Mouse (Mus musculus) MEL (cell line): ENCODE measurements around the gene Stk10. TPM values are rescaled to one million over a fixed set of nuclear protein-coding genes. Genes with fewer than 3 reads are reported as not detected.

Experiments used
- DNase-seq: peaks from one replicate; pipeline ENCODE4 v3.0.0; 2011; ENCODE audit warnings: low read depth, low spot score
- H3K27ac ChIP-seq: 2 replicates; pipeline ENCODE4 v1.5.1; 2012; ENCODE audit warnings: low read depth, mild to moderate bottlenecking, control low read depth, low read length, moderate library complexity; ENCODE audit not compliant: control insufficient read depth
- H3K27me3 ChIP-seq, 2 experiments: fragments of 150-350 bp in 1 of 2; sonication (generic) in 1 of 2; 2 replicates each; pipeline ENCODE4 v1.6.1; 2012; ENCODE audit warnings: low read length in 2 of 2, mild to moderate bottlenecking in 2 of 2, improper control_type of control experiment in 1 of 2, moderate library complexity in 1 of 2; ENCODE audit not compliant: insufficient read depth in 2 of 2, control insufficient read depth in 1 of 2
- H3K36me3 ChIP-seq, 2 experiments: 2 replicates each; pipeline ENCODE4 v1.6.1; 2012 to 2014; ENCODE audit warnings: low read length in 2 of 2, improper control_type of control experiment in 1 of 2, inconsistent platforms in 1 of 2, mild to moderate bottlenecking in 1 of 2; ENCODE audit not compliant: insufficient read depth in 2 of 2, control insufficient read depth in 1 of 2
- H3K4me1 ChIP-seq, 2 experiments: fragments of 150-350 bp in 1 of 2; sonication (generic) in 1 of 2; 2 replicates each; pipeline ENCODE4 v1.6.1; 2012; ENCODE audit warnings: low read length in 2 of 2, improper control_type of control experiment in 1 of 2, mild to moderate bottlenecking in 1 of 2; ENCODE audit not compliant: insufficient read depth in 2 of 2, control insufficient read depth in 1 of 2
- H3K4me3 ChIP-seq, 2 experiments: fragments of 150-350 bp in 1 of 2; sonication (generic) in 1 of 2; 2 replicates each; pipeline ENCODE4 v1.5.1; 2012; ENCODE audit warnings: low read depth in 2 of 2, low read length in 2 of 2, mild to moderate bottlenecking in 2 of 2, moderate library complexity in 2 of 2, control low read depth in 1 of 2, improper control_type of control experiment in 1 of 2; ENCODE audit not compliant: control insufficient read depth in 1 of 2, insufficient read depth in 1 of 2
- H3K79me2 ChIP-seq: 2 replicates; pipeline ENCODE4 v1.6.1; 2012; ENCODE audit warnings: mild to moderate bottlenecking, low read length, moderate library complexity; ENCODE audit not compliant: control insufficient read depth, poor library complexity, insufficient read depth
- H3K9ac ChIP-seq: 2 replicates; pipeline ENCODE4 v1.6.1; 2012; ENCODE audit warnings: low read depth, mild to moderate bottlenecking, control low read depth, low read length, moderate library complexity; ENCODE audit not compliant: control insufficient read depth, poor library complexity, severe bottlenecking
- H3K9me3 ChIP-seq: fragments of 150-350 bp; sonication (generic); replicated peaks from 2 replicates; pipeline ENCODE4 v1.6.1; 2012; ENCODE audit warnings: mild to moderate bottlenecking, low read length, improper control_type of control experiment, moderate library complexity; ENCODE audit not compliant: insufficient read depth
- BHLHE40 ChIP-seq: IDR thresholded peaks from 2 replicates; pipeline ENCODE4 v1.6.1; 2012; ENCODE audit warnings: low read depth, mild to moderate bottlenecking, inconsistent platforms, low read length, improper control_type of control experiment, borderline replicate concordance
- CHD1 ChIP-seq: IDR thresholded peaks from 2 replicates; pipeline ENCODE4 v1.6.1; 2012; ENCODE audit warnings: low read depth, mild to moderate bottlenecking, inconsistent platforms, low read length, improper control_type of control experiment
- CHD2 ChIP-seq: IDR thresholded peaks from 2 replicates; pipeline ENCODE4 v1.6.1; 2011; ENCODE audit warnings: low read length, improper control_type of control experiment
- EP300 ChIP-seq, 2 experiments: IDR thresholded peaks; 2 replicates each; pipeline ENCODE4 v1.6.1; 2011; ENCODE audit warnings: improper control_type of control experiment in 2 of 2, low read length in 2 of 2, low read depth in 1 of 2, mild to moderate bottlenecking in 1 of 2
- ETS1 ChIP-seq: IDR thresholded peaks from 2 replicates; pipeline ENCODE4 v1.6.1; 2012; ENCODE audit warnings: low read depth, mild to moderate bottlenecking, inconsistent platforms, low read length, improper control_type of control experiment, moderate library complexity
- GATA1 ChIP-seq: IDR thresholded peaks from 2 replicates; pipeline ENCODE4 v1.6.1; 2011; ENCODE audit warnings: low read depth, low read length, improper control_type of control experiment
- JUND ChIP-seq: IDR thresholded peaks from 2 replicates; pipeline ENCODE4 v1.6.1; 2011; ENCODE audit warnings: low read depth, mild to moderate bottlenecking, improper control_type of control experiment, low read length
- KAT2A ChIP-seq: conservative IDR thresholded peaks from 2 replicates; pipeline ENCODE4 v1.6.1; 2012; ENCODE audit warnings: low read depth, low read length, improper control_type of control experiment, inconsistent platforms
- MAFK ChIP-seq: IDR thresholded peaks from 2 replicates; pipeline ENCODE4 v1.6.1; 2011; ENCODE audit warnings: low read depth, mild to moderate bottlenecking, low read length, improper control_type of control experiment, borderline replicate concordance
- MAZ ChIP-seq: IDR thresholded peaks from 2 replicates; pipeline ENCODE4 v1.6.1; 2012; ENCODE audit warnings: low read depth, mild to moderate bottlenecking, inconsistent platforms, low read length, improper control_type of control experiment
- MEF2A ChIP-seq: IDR thresholded peaks from 2 replicates; pipeline ENCODE4 v1.6.1; 2014; ENCODE audit warnings: low read depth, mild to moderate bottlenecking, inconsistent platforms, low read length, improper control_type of control experiment; ENCODE audit not compliant: poor library complexity, insufficient replicate concordance, severe bottlenecking; ENCODE audit errors: extremely low read depth
- MXI1 ChIP-seq: IDR thresholded peaks from 2 replicates; pipeline ENCODE4 v1.6.1; 2011; ENCODE audit warnings: mild to moderate bottlenecking, low read depth, low read length, improper control_type of control experiment
- MYB ChIP-seq: IDR thresholded peaks from 2 replicates; pipeline ENCODE4 v1.6.1; 2011; ENCODE audit warnings: mild to moderate bottlenecking, low read depth, low read length, improper control_type of control experiment
- MYC ChIP-seq: IDR thresholded peaks from 2 replicates; pipeline ENCODE4 v1.6.1; 2011; ENCODE audit warnings: low read depth, mild to moderate bottlenecking, low read length, improper control_type of control experiment, moderate library complexity
- NELFE ChIP-seq: IDR thresholded peaks from 2 replicates; pipeline ENCODE4 v1.6.1; 2011; ENCODE audit warnings: low read depth, low read length, improper control_type of control experiment
- POLR2A ChIP-seq, 2 experiments: IDR thresholded peaks; 2 replicates each; pipeline ENCODE4 v1.6.1; 2011 to 2012; ENCODE audit warnings: low read length in 2 of 2, mild to moderate bottlenecking in 2 of 2, control low read depth in 1 of 2, improper control_type of control experiment in 1 of 2, low read depth in 1 of 2, moderate library complexity in 1 of 2; ENCODE audit not compliant: control insufficient read depth in 1 of 2, insufficient read depth in 1 of 2, poor library complexity in 1 of 2
- POLR2AphosphoS5 ChIP-seq: IDR thresholded peaks from 2 replicates; pipeline ENCODE4 v1.6.1; 2012; ENCODE audit warnings: low read depth, borderline replicate concordance, mild to moderate bottlenecking, inconsistent platforms, low read length, moderate library complexity, mixed read lengths
- RAD21 ChIP-seq: IDR thresholded peaks from 2 replicates; pipeline ENCODE4 v1.6.1; 2011; ENCODE audit warnings: mild to moderate bottlenecking, low read depth, low read length, improper control_type of control experiment
- SIN3A ChIP-seq: IDR thresholded peaks from 2 replicates; pipeline ENCODE4 v1.6.1; 2012; ENCODE audit warnings: low read length, improper control_type of control experiment, inconsistent platforms
- SMC3 ChIP-seq: IDR thresholded peaks from 2 replicates; pipeline ENCODE4 v1.6.1; 2011; ENCODE audit warnings: low read depth, low read length, improper control_type of control experiment
- TAL1 ChIP-seq: IDR thresholded peaks from 2 replicates; pipeline ENCODE4 v1.6.1; 2012; ENCODE audit warnings: mild to moderate bottlenecking, inconsistent platforms, low read length, moderate library complexity, mixed read lengths
- TBP ChIP-seq: IDR thresholded peaks from 2 replicates; pipeline ENCODE4 v1.8.0; 2011; ENCODE audit warnings: low read depth, low read length, improper control_type of control experiment
- TCF12 ChIP-seq: IDR thresholded peaks from 2 replicates; pipeline ENCODE4 v1.6.1; 2014; ENCODE audit warnings: low read depth, mild to moderate bottlenecking, inconsistent platforms, low read length, improper control_type of control experiment, moderate library complexity
- ZC3H11A ChIP-seq: IDR thresholded peaks from 2 replicates; pipeline ENCODE4 v1.6.1; 2012; ENCODE audit warnings: low read depth, mild to moderate bottlenecking, inconsistent platforms, low read length, improper control_type of control experiment
- ZNF384 ChIP-seq: IDR thresholded peaks from 2 replicates; pipeline ENCODE4 v1.6.1; 2012; ENCODE audit warnings: low read depth, mild to moderate bottlenecking, inconsistent platforms, low read length, improper control_type of control experiment
- polyA plus RNA-seq, 2 experiments: library from polyadenylated mRNA; stranded (reverse) in 1 of 2; unstranded in 1 of 2; fragments of >175 nt in 1 of 2; fragments of >200 nt in 1 of 2; gene quantifications; 2 replicates each; pipeline versions ENCODE4 v1.2.1 to v1.2.4; 2012; ENCODE audit warnings: low replicate concordance in 2 of 2, low read depth in 1 of 2; ENCODE audit not compliant: insufficient read length in 2 of 2, insufficient read depth in 1 of 2, missing spikeins in 1 of 2
- total RNA-seq: library from RNA; depleted of rRNA; stranded (reverse); fragments of 300-350 nt; gene quantifications from 2 replicates; pipeline ENCODE4 v1.2.3, GENCODE M21; 2012

Stk10 gene
- total and polyA plus RNA-seq, 3 experiments, result 10.8 to 14.4 TPM; not detected in 1

GRCm38 (mm10) chr11:32556333-32556990 is 23.4 kb downstream of the Stk10 start:
- Histone ChIP-seq H3K4me1 (peaks cover 13 to 19% of the 10 kb centered on the region in 2 experiments), H3K9ac (no peak overlapping the region), H3K4me3 (no peak overlapping the region), H3K9me3 (no peaks in the 10 kb centered on the region), H3K27me3 (no peaks in the 10 kb centered on the region), H3K27ac (no peak overlapping the region), H3K36me3 (peaks cover 0 to 14% of the 10 kb centered on the region in 2 experiments; a peak in 2 of 4 replicates), H3K79me2 (no peaks in the 10 kb centered on the region)
- TF ChIP-seq ZC3H11A (no peak), ETS1 (no peak), MYB (no peak), MEF2A (no peak), POLR2A (IDR thresholded peaks at IDR 0.05; ENCODE audit: control insufficient read depth in 1 of 2, insufficient read depth in 1 of 2, low read depth in 1 of 2, low read length in 2 of 2, poor library complexity in 1 of 2) (no peak), NELFE (no peak), KAT2A (no peak), JUND (no peak), BHLHE40 (no peak), GATA1 (no peak)
- no peak for DNase-seq

- TF ChIP-seq MAZ (no peak), SMC3 (no peak), ZNF384 (no peak), CHD1 (no peak), MYC (no peak), BHLHE40 (no peak), EP300 (IDR thresholded peaks at IDR 0.05; ENCODE audit: low read depth in 1 of 2, low read length in 2 of 2) (no peak), SIN3A (no peak), RAD21 (no peak), CHD2 (no peak), MEF2A (no peak), MXI1 (no peak), TCF12 (no peak), NELFE (no peak), MAFK (no peak), POLR2AphosphoS5 (no peak), ETS1 (no peak), TBP (no peak), TAL1 (no peak)
- Histone ChIP-seq H3K9ac (no peak overlapping the region), H3K27me3 (no peaks in the 10 kb centered on the region), H3K4me1 (peaks cover 11 to 24% of the 10 kb centered on the region in 2 experiments), H3K79me2 (no peaks in the 10 kb centered on the region), H3K9me3 (no peaks in the 10 kb centered on the region), H3K4me3 (no peak overlapping the region), H3K36me3 (peaks cover 0 to 17% of the 10 kb centered on the region in 2 experiments; a peak in 2 of 4 replicates), H3K27ac (no peak overlapping the region)
- no peak for DNase-seq
These were observed 24.9 kb downstream of the Stk10 start for GRCm38 (mm10) chr11:32558026-32558425.
